Mouse (Mus musculus) CH12.LX (cell line): ENCODE results near the gene Prkaa2. TPM values are rescaled to one million over a fixed set of nuclear protein-coding genes. Genes with fewer than 3 reads are reported as not detected.

ENCODE experiments used
- DNase-seq: peaks from one replicate; pipeline ENCODE4 v3.0.0-alpha.2; 2013; ENCODE audit errors: extremely low read depth
- H3K27ac ChIP-seq: 2 replicates; pipeline ENCODE4 v1.5.1; 2012; ENCODE audit warnings: low read depth, mild to moderate bottlenecking, control low read depth, moderate library complexity; ENCODE audit not compliant: insufficient read depth
- H3K27me3 ChIP-seq: replicated peaks from 2 replicates; pipeline ENCODE3; 2012; ENCODE audit warnings: inconsistent platforms
- H3K36me3 ChIP-seq, 2 experiments: replicated peaks in 1 of 2; 2 replicates each; pipeline versions ENCODE3 to v1.6.1; 2012; ENCODE audit warnings: inconsistent platforms in 1 of 2, low read length in 1 of 2, mild to moderate bottlenecking in 1 of 2, mixed read lengths in 1 of 2, moderate library complexity in 1 of 2; ENCODE audit not compliant: control insufficient read depth in 1 of 2, insufficient read depth in 1 of 2
- H3K4me1 ChIP-seq, 2 experiments: 2 replicates each; pipeline ENCODE4 v1.6.1; 2012; ENCODE audit warnings: inconsistent platforms in 1 of 2, moderate library complexity in 1 of 2; ENCODE audit not compliant: insufficient read depth in 2 of 2, control insufficient read depth in 1 of 2
- H3K4me2 ChIP-seq: 2 replicates; pipeline ENCODE4 v1.6.1; 2012; ENCODE audit warnings: low read depth, mild to moderate bottlenecking, control low read depth; ENCODE audit not compliant: poor library complexity, insufficient read depth, severe bottlenecking
- H3K4me3 ChIP-seq, 3 experiments: fragments of 150-350 bp in 1 of 3; sonication (generic) in 1 of 3; replicated peaks in 1 of 3; 2 replicates each; pipeline versions ENCODE3 to v1.5.1; 2011 to 2012; ENCODE audit warnings: low read depth in 2 of 3, low read length in 2 of 3, mild to moderate bottlenecking in 2 of 3, moderate library complexity in 2 of 3, control low read depth in 1 of 3, improper control_type of control experiment in 1 of 3, inconsistent platforms in 1 of 3, mixed read lengths in 1 of 3; ENCODE audit not compliant: poor library complexity in 1 of 3
- H3K79me2 ChIP-seq: replicated peaks from 2 replicates; pipeline ENCODE4 v1.6.1; 2012; ENCODE audit warnings: mild to moderate bottlenecking, moderate library complexity; ENCODE audit not compliant: control insufficient read depth, poor library complexity, insufficient read depth, severe bottlenecking; ENCODE audit errors: extremely low read depth
- H3K9ac ChIP-seq: 2 replicates; pipeline ENCODE4 v1.6.1; 2012; ENCODE audit warnings: low read depth, mild to moderate bottlenecking, control low read depth, moderate library complexity; ENCODE audit not compliant: insufficient read depth
- H3K9me3 ChIP-seq: replicated peaks from 2 replicates; pipeline ENCODE3; 2012; ENCODE audit warnings: low read length, inconsistent platforms, mixed read lengths
- BHLHE40 ChIP-seq: IDR thresholded peaks from 2 replicates; pipeline ENCODE4 v1.6.1; 2011; ENCODE audit warnings: mild to moderate bottlenecking, low read depth, low read length, improper control_type of control experiment
- CHD2 ChIP-seq: IDR thresholded peaks from 2 replicates; pipeline ENCODE4 v1.6.1; 2011; ENCODE audit warnings: low read length, improper control_type of control experiment
- CTCF ChIP-seq, 2 experiments: IDR thresholded peaks in 1 of 2; conservative IDR thresholded peaks in 1 of 2; 2 replicates each; pipeline ENCODE4 v1.5.1; 2011 to 2012; ENCODE audit warnings: low read depth in 2 of 2, low read length in 2 of 2, improper control_type of control experiment in 1 of 2, inconsistent platforms in 1 of 2, mild to moderate bottlenecking in 1 of 2, moderate library complexity in 1 of 2
- E2F4 ChIP-seq: IDR thresholded peaks from 2 replicates; pipeline ENCODE4 v1.6.1; 2011; ENCODE audit warnings: low read depth, low read length, improper control_type of control experiment; ENCODE audit not compliant: insufficient replicate concordance
- GABPA ChIP-seq: IDR thresholded peaks from 2 replicates; pipeline ENCODE4 v1.6.1; 2012; ENCODE audit warnings: low read depth, low read length, improper control_type of control experiment, inconsistent platforms; ENCODE audit not compliant: insufficient replicate concordance
- JUN ChIP-seq: IDR thresholded peaks from 2 replicates; pipeline ENCODE4 v1.6.1; 2011; ENCODE audit warnings: low read depth, mild to moderate bottlenecking, low read length, improper control_type of control experiment, moderate library complexity; ENCODE audit not compliant: insufficient read depth
- JUND ChIP-seq: conservative IDR thresholded peaks from 2 replicates; pipeline ENCODE4 v1.6.1; 2011; ENCODE audit warnings: low read depth, low read length, improper control_type of control experiment
- MAFK ChIP-seq: IDR thresholded peaks from 2 replicates; pipeline ENCODE4 v1.6.1; 2011; ENCODE audit warnings: low read length, improper control_type of control experiment; ENCODE audit not compliant: insufficient replicate concordance
- MXI1 ChIP-seq: IDR thresholded peaks from 2 replicates; pipeline ENCODE4 v1.6.1; 2011; ENCODE audit warnings: mild to moderate bottlenecking, low read depth, low read length, improper control_type of control experiment
- PAX5 ChIP-seq: IDR thresholded peaks from 2 replicates; pipeline ENCODE4 v1.6.1; 2012; ENCODE audit warnings: low read length, inconsistent platforms, mixed read lengths
- POLR2AphosphoS2 ChIP-seq: IDR thresholded peaks from 2 replicates; pipeline ENCODE4 v1.6.1; 2011; ENCODE audit warnings: low read depth, low read length, improper control_type of control experiment
- RAD21 ChIP-seq: IDR thresholded peaks from 2 replicates; pipeline ENCODE4 v1.6.1; 2011; ENCODE audit warnings: low read depth, mild to moderate bottlenecking, low read length, improper control_type of control experiment, moderate library complexity
- RCOR1 ChIP-seq: conservative IDR thresholded peaks from 2 replicates; pipeline ENCODE4 v1.6.1; 2012; ENCODE audit warnings: low read depth, mild to moderate bottlenecking, inconsistent platforms, low read length, improper control_type of control experiment
- SMC3 ChIP-seq: IDR thresholded peaks from 2 replicates; pipeline ENCODE4 v1.6.1; 2011; ENCODE audit warnings: low read depth, low read length, improper control_type of control experiment
- TBP ChIP-seq: conservative IDR thresholded peaks from 2 replicates; pipeline ENCODE4 v1.6.1; 2011; ENCODE audit warnings: low read depth, low read length, improper control_type of control experiment
- TCF12 ChIP-seq: IDR thresholded peaks from 2 replicates; pipeline ENCODE4 v1.6.1; 2014; ENCODE audit warnings: low read depth, mild to moderate bottlenecking, inconsistent platforms, low read length, improper control_type of control experiment
- UBTF ChIP-seq: IDR thresholded peaks from 2 replicates; pipeline ENCODE4 v1.6.1; 2012; ENCODE audit warnings: low read depth, mild to moderate bottlenecking, inconsistent platforms, low read length, improper control_type of control experiment, moderate library complexity
- USF1 ChIP-seq: IDR thresholded peaks from 2 replicates; pipeline ENCODE4 v1.6.1; 2014; ENCODE audit warnings: low read depth, mild to moderate bottlenecking, inconsistent platforms, low read length, improper control_type of control experiment
- ZMIZ1 ChIP-seq: IDR thresholded peaks from 2 replicates; pipeline ENCODE4 v1.6.1; 2012; ENCODE audit warnings: low read depth, mild to moderate bottlenecking, inconsistent platforms, low read length, improper control_type of control experiment
- ZNF384 ChIP-seq: IDR thresholded peaks from 2 replicates; pipeline ENCODE4 v1.6.1; 2012; ENCODE audit warnings: low read depth, low read length, improper control_type of control experiment, inconsistent platforms
- dilution Hi-C: fragments of 300-500 bp; cut with MboI; formaldehyde crosslinking; loops from 2 replicates; pipeline ENCODE4 v1.14.3; 2020; ENCODE audit warnings: low sequenced_read_pairs; ENCODE audit not compliant: extremely low pct_unique_long_range_greater_than_20kb, extremely low pct_ligation_motif_present
- in situ Hi-C: fragments of 300-500 bp; cut with MboI; formaldehyde crosslinking; loops from 3 replicates; pipeline ENCODE4 v1.14.3; 2019; ENCODE audit warnings: low sequenced_read_pairs, low pct_ligation_motif_present, low pct_unique_long_range_greater_than_20kb, mixed read lengths
- polyA plus RNA-seq: library from polyadenylated mRNA; unstranded; fragments of >175 nt; gene quantifications from 2 replicates; pipeline ENCODE4 v1.2.1, GENCODE M21; 2012; ENCODE audit warnings: low read depth; ENCODE audit not compliant: insufficient read length
- total RNA-seq, 2 experiments: library from RNA; depleted of rRNA; stranded (reverse); fragments of 300-350 nt in 1 of 2; fragments of >200 nt in 1 of 2; gene quantifications; 2 replicates each; pipeline ENCODE4 v1.2.3; 2012 to 2014

Gene Prkaa2
- total and polyA plus RNA-seq, 3 experiments: 0.23 to 0.68 (median 0.29) TPM

DNA sequence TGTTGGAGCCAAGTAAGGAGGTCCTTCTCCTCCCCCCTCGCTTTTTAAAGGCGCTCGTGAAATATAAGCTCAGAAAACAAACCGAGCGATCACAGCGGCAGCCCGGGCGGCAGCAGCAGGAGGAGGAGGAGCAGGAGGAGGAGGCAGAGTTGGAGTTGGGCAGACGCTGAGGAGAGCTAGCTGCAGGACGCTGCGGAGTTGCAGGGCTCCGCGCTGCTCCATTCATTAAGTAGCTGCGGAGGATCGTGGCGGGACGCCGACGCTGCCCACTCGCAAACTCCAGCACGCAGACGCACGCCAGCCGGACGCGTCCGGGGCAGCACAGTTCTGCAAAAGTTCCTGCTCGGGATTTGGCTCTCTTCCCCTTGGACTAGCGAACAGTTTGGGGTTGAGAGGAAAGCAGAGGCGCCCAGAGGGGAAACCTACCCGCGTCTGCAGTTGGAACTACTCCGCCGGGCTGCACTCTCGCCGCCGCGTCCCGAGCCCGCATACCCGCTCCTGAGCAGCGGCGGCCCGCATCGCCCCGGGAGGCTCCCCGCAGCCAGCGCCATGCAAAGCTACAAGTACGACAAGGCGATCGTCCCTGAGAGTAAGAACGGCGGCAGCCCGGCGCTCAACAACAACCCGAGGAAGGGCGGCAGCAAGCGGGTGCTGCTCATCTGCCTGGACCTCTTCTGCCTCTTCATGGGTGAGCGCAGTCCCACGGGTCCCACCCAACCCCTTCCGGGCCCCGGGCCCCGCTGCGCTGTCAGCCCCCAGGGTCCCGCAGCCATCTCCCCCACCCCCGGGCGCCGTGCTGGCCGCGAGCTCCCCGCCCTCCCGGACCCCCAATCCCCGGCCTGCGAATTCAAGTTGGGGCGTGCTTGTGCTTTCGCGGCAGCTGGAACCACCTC is 47.8 kb upstream of the Prkaa2 start, which contains the start of gene Plpp3:
Gene Plpp3 (plus strand): TSS at position 72 of the 893 bp plus-strand sequence.
- H3K79me2 ChIP-seq: no peaks in the 10 kb centered on the region

DNA sequence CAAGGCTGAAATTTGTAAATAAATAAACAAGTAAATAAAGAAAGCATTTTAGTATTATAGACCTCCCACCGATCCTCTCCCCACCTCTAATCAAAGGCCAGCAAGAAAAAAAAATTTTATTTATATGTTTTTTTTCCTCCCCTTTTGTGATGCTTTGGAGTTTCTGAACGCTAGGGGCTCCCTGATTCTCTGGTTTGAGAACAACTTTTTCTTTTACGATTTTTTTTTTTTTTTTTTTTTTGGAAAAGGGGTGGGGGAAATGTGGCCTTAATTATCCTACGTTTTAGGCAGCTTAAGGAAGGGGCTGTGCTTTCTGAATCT is 47.2 kb upstream of the Prkaa2 start:
- H3K36me3 ChIP-seq: no peaks in the 10 kb centered on the region
- H3K27ac ChIP-seq: no peak overlapping the region
- dilution Hi-C loops: no loop called here
- H3K9me3 ChIP-seq: no peaks in the 10 kb centered on the region
- peak overlapping the region; percentile 49 to 78 (median 66) for H3K4me3 ChIP-seq
- no peaks in the 10 kb centered on the region for H3K27me3 ChIP-seq
- H3K79me2 ChIP-seq: no peaks in the 10 kb centered on the region
- peak overlapping the region; percentile 49 for H3K9ac ChIP-seq
- in situ Hi-C loops: loop anchor here (5.0 kb wide), 1 partner anchor 155 kb away; no protein-coding TSS in a partner anchor
- TF ChIP-seq UBTF (no peak), ZNF384 (peak; percentile 99), JUN (no peak), USF1 (no peak), BHLHE40 (no peak), E2F4 (no peak), MAFK (no peak), CTCF (conservative IDR thresholded peaks at IDR 0.05 in 1 of 2, IDR thresholded peaks at IDR 0.05 in 1 of 2; ENCODE audit: low read depth in 2 of 2, low read length in 2 of 2) (peak in 1 of 2 experiments; percentile 64; a peak in 2 of 4 replicates), RCOR1 (no peak), TCF12 (no peak), ZMIZ1 (no peak), MXI1 (no peak), CHD2 (no peak), RAD21 (peak; percentile 56), SMC3 (peak; percentile 42), GABPA (no peak), JUND (no peak)
- TF ChIP-seq, all 38 proteins: peak for 4
- H3K4me2 ChIP-seq: peak overlapping the region; percentile 99
- peak; percentile 41 for DNase-seq
- H3K4me1 ChIP-seq: peaks cover 0 to 8% of the 10 kb centered on the region in 2 experiments; a peak in 2 of 4 replicates

More for the DNA sequence above, 47.8 kb upstream of the Prkaa2 start, which contains the start of gene Plpp3:
- peak within 1 kb of the TSS; percentile 49 to 78 (median 66) for H3K4me3 ChIP-seq
- H3K4me1 ChIP-seq: peaks cover 0 to 14% of the 10 kb centered on the region in 2 experiments; a peak in 2 of 4 replicates
- no peaks in the 10 kb centered on the region for H3K9me3 ChIP-seq
- H3K4me2 ChIP-seq: peak within 1 kb of the TSS; percentile 99
- no peaks in the 10 kb centered on the region for H3K36me3 ChIP-seq
- TF ChIP-seq POLR2AphosphoS2 (no peak), MXI1 (0 out of 2 replicates have a peak, but pooled peaks have one; percentile 21), MAFK (no peak), TBP (0 out of 2 replicates have a peak, but pooled peaks have one; percentile 2), PAX5 (no peak)
- peak within 1 kb of the TSS; percentile 49 for H3K9ac ChIP-seq
- no peak within 1 kb of the TSS for H3K27ac ChIP-seq
- no peaks in the 10 kb centered on the region for H3K27me3 ChIP-seq
- DNase-seq: peak; percentile 53
- in situ Hi-C loops (loop anchor here (5.0 kb wide), 1 partner anchor 155 kb away; no protein-coding TSS in a partner anchor), dilution Hi-C loops (no loop called here)
